Mouse (Mus musculus) bone marrow macrophage, adult 2 months (primary cell): ENCODE data around the gene Myo1d. TPM values are rescaled to one million over a fixed set of nuclear protein-coding genes. Genes with fewer than 3 reads are reported as not detected.

Source experiments
- H3K27ac ChIP-seq: 2 replicates; pipeline ENCODE4 v1.5.1; 2012; ENCODE audit warnings: low read depth, low read length; ENCODE audit not compliant: insufficient read depth
- H3K4me1 ChIP-seq: 2 replicates; pipeline ENCODE4 v1.6.1; 2012; ENCODE audit warnings: low read length; ENCODE audit not compliant: control insufficient read depth, insufficient read depth
- H3K4me3 ChIP-seq: 2 replicates; pipeline ENCODE4 v1.5.1; 2012; ENCODE audit warnings: mild to moderate bottlenecking, low read length, moderate library complexity; ENCODE audit not compliant: insufficient read depth
- CTCF ChIP-seq: IDR thresholded peaks from 2 replicates; pipeline ENCODE4 v1.5.1; 2012; ENCODE audit warnings: low read depth, mild to moderate bottlenecking, low read length, moderate library complexity
- POLR2A ChIP-seq: IDR thresholded peaks from 2 replicates; pipeline ENCODE4 v1.6.1; 2012; ENCODE audit warnings: mild to moderate bottlenecking, low read depth, low read length, borderline replicate concordance
- polyA plus RNA-seq: library from polyadenylated mRNA; stranded (reverse); fragments of >200 nt; gene quantifications from 2 replicates; pipeline ENCODE4 v1.2.4, GENCODE M21; 2012; ENCODE audit not compliant: missing spikeins, insufficient read depth, insufficient read length

Gene Myo1d
- polyA plus RNA-seq, 1 experiment = 0.75 TPM

GRCm38 (mm10) chr11:80711336-80711735, 68.5 kb downstream of the Myo1d start:
- no peak overlapping the region for H3K27ac ChIP-seq
- no peak for TF ChIP-seq POLR2A
- no peak for TF ChIP-seq CTCF
- H3K4me1 ChIP-seq = peaks cover 4% of the 10 kb centered on the region
- H3K4me3 ChIP-seq = no peak overlapping the region

GRCm38 (mm10) chr11:80700611-80701010, 79.2 kb downstream of the Myo1d start:
- H3K27ac ChIP-seq = no peak overlapping the region
- H3K4me3 ChIP-seq = no peak overlapping the region
- H3K4me1 ChIP-seq = no peaks in the 10 kb centered on the region
- TF ChIP-seq POLR2A = no peak
- TF ChIP-seq CTCF = no peak

GRCm38 (mm10) chr11:80698721-80699120, 81.1 kb downstream of the Myo1d start:
- H3K4me1 ChIP-seq = no peaks in the 10 kb centered on the region
- H3K4me3 ChIP-seq = no peak overlapping the region
- no peak for TF ChIP-seq CTCF
- no peak for TF ChIP-seq POLR2A
- H3K27ac ChIP-seq = no peak overlapping the region

- no peak for TF ChIP-seq POLR2A
- no peak for TF ChIP-seq CTCF
- H3K27ac ChIP-seq = no peak overlapping the region
- H3K4me1 ChIP-seq = no peaks in the 10 kb centered on the region
- no peak overlapping the region for H3K4me3 ChIP-seq
Observed at GRCm38 (mm10) chr11:80696350-80696749, 83.5 kb downstream of the Myo1d start.

- Histone ChIP-seq H3K4me1 (no peaks in the 10 kb centered on the region), H3K4me3 (no peak overlapping the region), H3K27ac (no peak overlapping the region)
- TF ChIP-seq CTCF = no peak
Observed at GRCm38 (mm10) chr11:80684603-80685002, 95.2 kb downstream of the Myo1d start.

- H3K4me1 ChIP-seq = no peaks in the 10 kb centered on the region
- H3K4me3 ChIP-seq = no peak overlapping the region
- TF ChIP-seq POLR2A (no peak), CTCF (no peak)
- no peak overlapping the region for H3K27ac ChIP-seq
Observed at GRCm38 (mm10) chr11:80682745-80683144, 97.1 kb downstream of the Myo1d start.

GRCm38 (mm10) chr11:80673013-80673412, 106.8 kb downstream of the Myo1d start:
- Histone ChIP-seq H3K4me3 (no peak overlapping the region), H3K4me1 (peaks cover 10% of the 10 kb centered on the region), H3K27ac (no peak overlapping the region)
- no peak for TF ChIP-seq CTCF
- TF ChIP-seq POLR2A = no peak

- Histone ChIP-seq H3K4me1 (peaks cover 10% of the 10 kb centered on the region), H3K4me3 (no peak overlapping the region), H3K27ac (no peak overlapping the region)
- no peak for TF ChIP-seq CTCF
- no peak for TF ChIP-seq POLR2A
Observed at GRCm38 (mm10) chr11:80670391-80670790, 109.4 kb downstream of the Myo1d start.

- Histone ChIP-seq H3K4me3 (no peak overlapping the region), H3K27ac (no peak overlapping the region), H3K4me1 (peaks cover 10% of the 10 kb centered on the region)
- no peak for TF ChIP-seq POLR2A
- TF ChIP-seq CTCF = no peak
Observed at GRCm38 (mm10) chr11:80669934-80670333, 109.9 kb downstream of the Myo1d start.

- Histone ChIP-seq H3K27ac (no peak overlapping the region), H3K4me3 (no peak overlapping the region), H3K4me1 (peaks cover 10% of the 10 kb centered on the region)
- TF ChIP-seq CTCF = no peak
- TF ChIP-seq POLR2A = no peak
Observed at GRCm38 (mm10) chr11:80666211-80666610, 113.6 kb downstream of the Myo1d start.

- no peak overlapping the region for H3K4me3 ChIP-seq
- TF ChIP-seq POLR2A (no peak), CTCF (no peak)
- H3K27ac ChIP-seq = no peak overlapping the region
- H3K4me1 ChIP-seq = 0 out of 2 replicates have a peak, but pooled peaks cover 2% of the 10 kb centered on the region
Observed at GRCm38 (mm10) chr11:80664261-80664660, 115.6 kb downstream of the Myo1d start.

GRCm38 (mm10) chr11:80645111-80645510, 134.7 kb downstream of the Myo1d start:
- no peaks in the 10 kb centered on the region for H3K4me1 ChIP-seq
- H3K27ac ChIP-seq = no peak overlapping the region
- H3K4me3 ChIP-seq = no peak overlapping the region
- TF ChIP-seq POLR2A (no peak), CTCF (no peak)
